Mouse (Mus musculus): Measurements from ENCODE around the gene Fam219a.

The Fam219a gene

DNA sequence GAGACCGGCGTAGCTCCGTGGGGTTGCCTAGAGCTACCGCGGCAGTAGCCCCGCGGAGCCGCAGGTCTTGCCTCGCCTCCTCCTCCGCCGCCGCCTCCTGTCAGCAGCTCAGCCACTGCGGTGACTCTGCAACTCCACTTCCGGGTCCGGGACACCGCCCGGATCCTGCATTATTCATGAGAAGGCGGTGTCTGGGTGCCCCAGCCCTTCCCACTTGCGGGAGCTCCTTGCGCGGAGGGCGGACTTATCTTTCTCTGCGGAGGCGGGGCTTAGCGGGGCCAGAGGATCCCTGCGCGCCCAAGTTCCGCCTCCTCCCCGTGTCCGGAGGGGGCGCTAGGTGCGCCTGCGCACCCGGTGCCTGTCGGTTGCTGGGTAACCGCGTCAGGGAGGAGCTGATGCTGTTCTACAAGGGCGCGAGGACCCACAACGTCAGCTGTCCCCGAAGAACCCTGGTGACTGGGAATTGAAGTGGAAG, at the start of gene Fam219a, which contains the start of gene Dnaic1:
Fam219a (minus strand) TSS at position 128 of the 475 bp plus-strand sequence.
Dnaic1 (plus strand) TSS at position 365 of the 475 bp plus-strand sequence.
- peak; percentile 88 for DNase-seq (ENCODE audit: low spot score)

DNA sequence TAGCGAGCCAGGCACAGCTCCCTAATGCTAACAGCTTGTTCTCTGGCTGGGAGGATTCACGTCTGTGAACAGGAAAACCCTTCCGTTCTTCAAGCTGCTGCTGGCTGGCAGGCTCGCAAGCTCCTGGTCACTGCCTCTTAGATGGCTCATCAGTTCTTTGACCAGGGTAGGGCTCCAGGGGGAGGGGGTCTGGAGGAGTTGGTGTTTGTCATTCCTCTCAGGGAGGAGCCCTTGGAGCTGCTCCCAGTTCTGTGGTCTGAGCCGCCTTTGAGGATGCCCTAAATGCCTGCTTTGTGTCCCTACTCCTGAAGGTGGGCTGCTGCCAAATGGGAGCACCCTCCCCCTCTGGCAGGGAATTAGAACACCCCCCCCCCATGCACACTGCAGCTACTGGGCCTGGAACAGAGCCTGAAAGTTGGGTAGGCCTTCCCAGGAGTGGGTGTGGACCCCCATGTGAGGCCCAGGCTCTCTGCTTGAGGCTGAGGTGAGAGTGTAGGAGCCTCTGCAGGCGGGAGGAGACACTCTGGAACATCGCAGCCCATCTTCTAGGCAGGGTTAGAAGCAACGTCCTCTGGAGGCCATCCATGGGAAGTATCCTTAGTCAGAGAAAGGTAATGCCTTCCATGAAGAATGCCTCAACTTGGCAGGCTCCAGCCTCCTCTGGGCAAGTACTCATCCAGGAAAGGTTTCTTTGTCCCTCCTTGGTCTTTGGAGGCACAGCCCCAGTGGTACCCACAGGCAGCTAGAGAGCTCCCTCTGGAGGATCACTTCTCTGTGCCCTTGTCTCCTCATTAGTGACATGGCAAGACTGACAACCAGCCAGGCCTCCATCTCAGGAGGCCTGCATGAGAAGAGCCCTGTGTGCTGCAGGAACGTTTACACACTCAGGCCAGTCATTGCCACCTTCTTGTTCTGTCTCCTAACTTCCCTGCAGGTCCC, 46.6 kb upstream of the Fam219a start:
- no peak for DNase-seq (ENCODE audit: low spot score)

DNA sequence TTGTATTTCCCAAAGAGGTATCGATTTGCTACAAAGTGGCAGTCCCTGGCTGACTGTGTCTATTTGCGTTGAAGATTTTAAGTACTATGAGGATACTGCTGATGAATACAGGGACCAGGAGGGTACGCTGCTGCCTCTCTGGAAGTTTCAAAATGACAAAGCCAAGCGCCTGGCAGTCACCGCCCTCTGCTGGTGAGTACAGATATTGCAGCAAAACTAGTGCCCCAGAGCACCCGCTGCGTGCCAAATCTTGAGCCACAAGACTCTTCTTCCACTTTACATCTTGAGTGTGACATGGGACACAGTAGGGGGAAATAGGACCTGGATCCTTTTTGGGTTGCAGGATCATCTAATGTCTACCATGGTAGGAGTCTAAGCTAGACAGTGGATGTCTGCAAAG, 44.8 kb upstream of the Fam219a start:
- peak; percentile 17 for DNase-seq (ENCODE audit: low spot score)

DNA sequence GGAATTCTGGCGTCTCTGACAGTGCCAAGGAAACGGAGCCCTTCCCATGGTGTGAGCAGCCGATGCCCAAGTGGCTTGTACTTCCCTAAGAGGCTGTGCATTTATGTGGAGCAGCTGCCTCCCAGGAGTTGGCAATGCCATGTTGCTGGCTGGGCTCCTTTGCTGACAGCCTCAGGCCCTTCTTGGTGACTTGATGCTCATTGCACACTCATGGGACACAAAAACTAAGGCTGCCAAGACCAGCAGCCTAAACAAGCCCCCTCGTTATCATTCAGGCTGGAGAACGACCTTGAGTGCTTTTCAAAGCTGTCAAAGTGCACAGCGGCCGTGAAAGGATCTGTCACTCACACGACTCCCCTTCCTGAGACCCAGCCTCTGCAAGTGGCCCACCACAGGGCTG, 42.8 kb upstream of the Fam219a start:
- no peak for DNase-seq (ENCODE audit: low spot score)

DNA sequence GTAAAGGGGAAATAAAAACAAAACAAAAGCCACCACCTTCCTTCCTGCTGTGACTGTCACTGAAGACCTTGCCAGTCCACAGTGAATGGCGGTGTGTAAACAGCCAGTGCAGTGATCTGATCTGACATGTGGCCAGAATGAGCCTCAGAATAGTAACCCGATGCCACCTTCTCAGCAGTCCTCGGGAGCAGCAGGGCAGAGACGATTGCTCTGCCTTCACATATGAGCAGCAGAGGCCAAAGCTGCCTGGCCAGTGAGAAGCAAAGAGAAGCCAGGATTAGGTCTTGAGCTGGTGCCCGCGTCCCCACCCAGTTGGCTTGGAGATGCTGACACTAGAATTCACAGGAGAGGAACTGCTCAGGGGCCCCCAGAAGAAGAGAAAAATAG, 41.2 kb upstream of the Fam219a start:
- DNase-seq (ENCODE audit: low spot score), result no peak

DNA sequence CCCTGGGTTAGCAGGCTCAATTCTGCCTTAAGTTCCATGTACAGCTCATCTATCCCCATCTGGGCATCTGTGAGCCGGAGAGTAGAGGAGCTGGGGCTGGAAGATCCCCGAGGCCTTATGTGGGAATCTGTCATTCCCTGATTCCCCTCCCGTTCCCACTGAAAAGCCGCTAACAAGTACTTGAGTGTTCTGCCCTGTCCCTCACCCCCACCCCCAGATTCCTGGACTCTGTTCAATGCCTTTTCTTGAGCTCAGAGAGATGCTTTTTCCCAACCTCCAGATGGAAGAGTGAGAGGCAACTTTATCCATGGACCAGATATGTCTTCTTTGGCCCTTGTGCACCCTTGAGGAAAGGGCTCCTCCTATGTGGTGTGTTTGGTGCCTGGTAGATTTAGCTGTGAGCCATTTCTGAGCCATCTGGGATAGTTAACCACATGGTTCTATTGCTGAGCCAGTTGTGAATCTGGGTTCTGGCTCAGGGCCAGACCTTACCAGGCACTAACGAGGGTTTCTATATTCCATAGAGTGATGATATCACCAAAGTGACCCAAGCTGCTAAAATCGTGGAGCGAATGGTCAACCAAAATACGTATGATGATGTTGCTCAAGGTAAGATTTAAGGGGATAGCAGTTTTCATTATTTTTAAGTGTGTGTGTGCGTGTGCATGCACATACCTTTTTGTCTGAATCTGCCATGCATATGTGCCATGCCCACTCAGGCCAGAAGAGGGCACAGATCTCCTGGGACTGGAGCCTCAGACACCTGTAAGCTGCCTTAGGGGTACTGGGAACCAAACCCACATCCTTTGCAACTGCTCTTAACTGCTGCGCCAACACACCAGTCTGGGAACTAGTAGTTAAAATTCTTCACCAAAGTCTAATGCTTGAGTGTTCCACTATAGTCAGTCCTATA, 40.6 kb upstream of the Fam219a start:
- DNase-seq (ENCODE audit: low spot score), result no peak

DNA sequence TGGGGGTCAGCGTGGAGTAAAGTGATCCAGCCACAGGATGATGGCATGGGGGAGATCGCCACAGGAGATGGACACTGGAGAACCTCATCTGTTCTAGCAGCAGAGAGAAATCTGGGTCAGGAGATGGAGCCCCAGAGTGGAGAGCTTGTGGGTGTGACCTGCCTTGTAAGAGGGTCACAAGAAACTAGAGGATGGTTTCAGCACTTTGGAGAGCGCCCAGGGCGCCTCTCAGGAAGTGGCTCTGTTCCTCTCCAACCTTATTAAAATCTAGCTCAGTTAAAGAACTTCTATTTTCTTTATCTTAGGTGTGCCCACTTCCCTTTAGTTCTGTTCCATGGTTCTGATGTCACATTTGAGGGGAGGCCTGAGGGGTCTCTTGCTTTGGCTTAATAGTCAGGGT, 37.4 kb upstream of the Fam219a start:
- DNase-seq (ENCODE audit: low spot score), result no peak

DNA sequence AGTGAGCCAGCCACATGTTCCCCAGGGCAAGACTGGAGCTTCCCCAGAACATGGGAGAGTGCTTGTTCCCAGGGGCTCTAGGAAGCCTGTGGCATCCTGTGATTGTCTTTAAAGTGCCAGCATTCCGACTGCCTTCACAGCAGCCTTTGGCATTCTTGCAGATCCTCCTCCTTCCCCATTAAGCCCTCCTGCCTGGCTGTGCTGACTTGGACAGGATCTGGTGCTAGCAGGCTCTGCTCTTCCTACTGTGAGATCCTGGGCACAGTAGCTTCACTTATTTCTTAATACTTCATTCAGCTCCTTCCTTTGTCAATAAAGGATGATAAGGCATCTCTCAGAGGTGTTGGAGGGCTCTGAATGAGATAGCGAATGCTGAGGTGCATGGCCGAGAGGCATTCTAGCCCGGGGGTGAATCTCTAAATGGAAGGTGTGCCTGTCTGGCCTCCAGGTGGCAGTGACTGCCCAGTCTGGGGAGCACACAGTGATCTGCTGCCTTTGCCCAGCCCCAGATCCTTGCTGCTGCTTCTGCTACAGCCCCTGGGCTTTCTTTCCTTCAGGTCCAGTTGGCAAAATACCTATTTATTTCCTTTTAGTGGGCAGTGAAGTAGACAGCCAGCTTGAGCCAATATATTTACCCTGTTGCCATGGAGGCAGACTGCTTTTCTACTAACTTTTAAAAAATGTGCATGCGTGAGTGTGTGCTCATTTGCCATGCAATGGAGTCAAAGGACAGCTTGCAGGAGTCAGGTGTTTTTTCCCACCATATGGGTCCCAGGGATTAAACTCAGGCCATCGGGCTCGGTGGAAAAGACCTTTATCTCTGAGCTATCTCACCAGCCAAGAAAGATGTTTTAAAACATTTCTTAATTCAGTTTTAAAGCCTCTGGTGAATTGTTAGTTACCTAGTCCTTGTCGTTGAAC, 35.4 kb upstream of the Fam219a start:
- DNase-seq (ENCODE audit: low spot score), result no peak

DNA sequence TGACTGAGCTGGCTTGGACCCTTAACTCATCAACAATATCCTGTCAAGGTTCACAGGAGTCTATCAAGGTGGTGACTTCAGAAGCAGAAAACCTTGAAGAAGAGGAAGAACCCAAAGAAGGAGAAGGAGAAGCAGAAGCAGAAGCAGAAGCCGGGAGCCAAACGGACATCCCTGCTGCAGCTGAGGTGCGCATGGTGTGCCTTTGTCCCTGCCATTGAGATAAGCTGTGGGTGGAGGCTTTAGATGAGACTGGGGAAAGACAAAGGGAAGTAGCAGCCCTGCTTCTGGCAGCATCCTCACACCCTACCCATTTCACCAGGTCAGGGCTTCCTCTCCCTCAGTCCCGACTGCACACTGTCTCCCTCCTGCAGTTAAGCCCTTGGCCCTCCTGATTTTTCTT, 33.5 kb upstream of the Fam219a start:
- no peak for DNase-seq (ENCODE audit: low spot score)

DNA sequence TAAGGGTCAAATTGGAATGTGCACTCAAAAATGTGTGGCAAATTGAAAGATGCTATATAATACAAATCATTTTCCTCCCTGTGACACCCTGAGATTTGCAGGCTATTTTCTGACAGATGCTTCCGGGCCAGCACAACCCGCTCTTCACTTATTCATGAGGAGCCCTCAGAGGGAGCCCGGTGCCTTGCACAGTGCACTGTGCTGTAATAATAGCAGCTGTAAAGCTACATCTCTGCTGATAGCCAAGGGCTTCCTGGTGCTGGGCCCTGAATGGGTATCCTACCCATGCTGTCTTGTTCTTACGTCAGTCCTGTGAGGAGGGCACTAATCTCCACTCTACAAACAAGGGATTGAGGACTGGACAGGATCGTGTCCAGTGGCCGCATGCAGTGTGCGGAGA, 14.0 kb upstream of the Fam219a start:
- no peak for DNase-seq (ENCODE audit: low spot score)

DNA sequence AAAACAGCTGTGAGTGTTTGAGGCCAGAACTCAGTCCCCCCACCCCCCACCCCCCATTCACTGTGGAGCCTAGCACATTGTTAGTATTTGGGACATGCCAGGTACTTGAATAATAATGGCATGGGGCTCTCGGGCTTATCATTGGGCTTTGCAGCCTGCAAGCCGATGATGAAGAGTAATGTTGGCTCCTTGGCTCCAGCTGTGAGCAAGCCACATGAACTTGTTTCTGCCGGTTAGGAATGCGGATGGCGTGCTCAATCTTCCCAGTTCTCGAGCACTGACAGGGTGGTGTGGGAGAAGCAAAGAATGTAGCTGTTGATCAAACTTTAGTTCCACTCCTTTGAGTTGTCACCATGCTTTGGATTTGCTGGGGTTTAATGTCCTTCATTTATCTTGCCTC, 6.6 kb upstream of the Fam219a start:
- no peak for DNase-seq (ENCODE audit: low spot score)

DNA sequence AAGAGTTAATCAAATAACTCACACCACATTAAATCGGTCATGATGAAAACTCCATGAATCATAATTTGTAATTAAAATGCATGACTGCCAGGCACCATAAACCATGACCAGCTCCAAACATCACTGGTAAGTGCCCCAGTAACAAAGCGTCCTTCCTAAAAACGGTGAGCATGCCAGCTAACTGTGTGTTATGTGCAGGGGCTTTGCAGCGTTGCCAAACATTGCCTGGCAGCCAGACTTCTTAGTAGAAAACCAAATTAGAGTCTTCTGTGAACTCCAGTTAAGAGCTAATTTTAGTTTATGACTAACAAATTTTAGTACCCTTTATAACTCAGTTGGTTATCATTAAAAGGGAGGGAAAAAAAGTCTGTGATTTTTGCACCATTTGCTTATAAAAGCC, 4.2 kb upstream of the Fam219a start:
- no peak for DNase-seq (ENCODE audit: low spot score)

DNA sequence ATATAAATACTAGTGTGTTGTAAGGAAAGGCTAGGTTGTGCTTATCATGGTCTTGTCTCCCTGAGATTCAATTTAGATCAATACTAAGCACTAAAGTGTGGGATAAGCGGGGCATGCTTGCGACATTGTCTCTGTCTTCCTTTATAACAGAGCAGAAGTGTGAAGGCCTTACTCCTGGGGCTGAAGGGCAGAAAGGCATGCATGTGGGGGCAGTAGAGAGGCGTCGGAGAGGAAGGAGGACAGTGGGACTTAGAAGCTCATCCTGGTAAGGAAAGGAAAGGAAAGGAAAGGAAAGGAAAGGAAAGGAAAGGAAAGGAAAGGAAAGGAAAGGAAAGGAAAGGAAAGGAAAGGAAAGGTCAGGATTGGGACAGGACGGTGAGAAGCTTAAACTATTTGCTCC, 2.2 kb upstream of the Fam219a start:
- DNase-seq (ENCODE audit: low spot score), result no peak

DNA sequence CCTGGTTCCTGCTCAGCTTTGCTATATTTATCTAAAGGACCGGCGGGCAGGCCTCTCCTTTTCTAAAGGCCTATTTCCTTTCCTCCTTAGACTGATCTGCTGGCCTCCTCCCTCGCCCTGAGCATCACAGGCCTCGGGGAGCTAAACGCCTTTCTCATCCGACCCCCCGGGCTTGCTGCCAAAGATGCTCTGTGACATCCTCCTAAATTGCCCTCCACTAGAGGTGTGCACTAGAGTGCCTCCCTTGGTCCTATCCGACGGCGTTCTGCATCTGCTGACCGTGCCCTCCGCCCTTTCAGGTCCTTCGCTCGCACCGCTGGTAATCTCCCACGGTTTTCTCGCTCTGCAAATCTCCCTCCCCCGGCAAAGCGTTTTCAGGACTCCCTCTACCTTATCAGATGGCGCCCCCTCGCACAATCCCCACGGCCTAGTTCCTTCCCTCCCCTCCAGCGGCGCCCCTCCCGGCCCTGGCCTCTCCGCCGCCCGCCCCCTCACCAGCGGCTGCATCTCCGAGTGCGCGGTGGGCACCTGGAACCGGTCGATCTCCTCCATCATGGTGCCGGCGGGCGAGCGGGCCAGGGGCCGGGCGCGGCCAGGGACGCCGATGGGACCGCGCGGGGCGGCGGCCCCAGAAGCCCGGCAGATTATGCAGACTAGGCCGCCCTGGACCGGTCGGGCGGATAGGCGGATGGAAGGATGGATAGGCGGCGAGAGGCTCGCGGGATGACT, 492 bp downstream of the Fam219a start:
- DNase-seq (ENCODE audit: low spot score), result peak; percentile 6

DNA sequence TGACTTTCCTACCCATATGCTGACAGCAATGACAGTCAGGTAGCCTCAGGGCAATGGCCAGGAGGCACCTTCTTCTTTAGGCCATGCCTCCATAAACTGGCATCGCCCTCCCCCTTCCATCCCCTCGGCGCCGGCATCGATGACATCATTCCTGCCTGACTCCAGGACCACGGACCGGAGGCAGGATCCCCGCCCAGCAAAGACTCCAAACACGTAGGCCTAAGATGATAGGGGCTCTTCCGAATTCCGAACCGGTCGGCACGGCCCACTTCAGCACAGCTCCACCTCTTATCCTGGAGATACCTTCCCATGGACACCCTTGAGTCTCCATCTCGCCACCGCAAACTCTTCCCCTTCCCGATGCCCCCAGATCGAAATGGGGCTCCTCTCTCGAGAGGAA, 1.1 kb downstream of the Fam219a start:
- DNase-seq (ENCODE audit: low spot score), result no peak

DNA sequence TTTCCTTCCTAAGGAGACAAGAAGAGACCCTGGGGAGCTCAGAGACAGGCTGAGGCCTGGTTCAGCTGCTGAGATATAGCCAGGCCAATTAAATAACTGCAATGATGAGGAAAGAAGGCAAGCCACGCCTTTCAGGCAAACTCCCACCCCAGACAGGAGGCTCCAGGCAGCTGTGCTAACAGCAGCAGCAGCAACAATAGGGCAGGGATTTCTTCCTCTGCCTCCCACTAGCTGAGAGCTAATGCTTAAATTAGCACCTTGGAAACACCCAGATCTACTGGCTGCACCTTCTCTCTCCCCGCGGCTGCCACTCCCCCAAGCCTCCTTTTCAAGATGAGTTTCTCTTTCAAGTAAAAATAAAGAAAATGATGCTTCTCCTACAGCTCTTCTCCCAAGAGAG, 3.2 kb downstream of the Fam219a start:
- no peak for DNase-seq (ENCODE audit: low spot score)

DNA sequence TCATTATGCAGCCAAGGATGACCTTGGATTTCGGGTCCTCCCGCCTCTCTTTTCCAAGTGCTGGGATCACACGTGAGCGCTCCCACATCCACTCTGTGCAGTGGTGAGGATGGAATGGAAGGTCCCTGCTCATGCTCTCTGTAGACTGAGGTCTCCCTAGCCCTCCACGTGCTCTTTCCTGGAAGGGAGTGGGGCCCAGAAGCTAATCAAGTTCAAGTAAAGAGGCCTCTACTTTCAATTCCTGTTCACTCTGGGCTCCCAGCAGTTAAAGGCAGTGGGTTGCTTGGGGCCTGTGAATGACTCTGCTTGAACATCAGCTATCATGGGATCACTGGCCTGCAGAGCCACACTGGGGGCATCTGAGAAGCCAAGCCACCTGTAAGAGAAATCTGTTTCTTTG, 6.0 kb downstream of the Fam219a start:
- DNase-seq (ENCODE audit: low spot score), result no peak

DNA sequence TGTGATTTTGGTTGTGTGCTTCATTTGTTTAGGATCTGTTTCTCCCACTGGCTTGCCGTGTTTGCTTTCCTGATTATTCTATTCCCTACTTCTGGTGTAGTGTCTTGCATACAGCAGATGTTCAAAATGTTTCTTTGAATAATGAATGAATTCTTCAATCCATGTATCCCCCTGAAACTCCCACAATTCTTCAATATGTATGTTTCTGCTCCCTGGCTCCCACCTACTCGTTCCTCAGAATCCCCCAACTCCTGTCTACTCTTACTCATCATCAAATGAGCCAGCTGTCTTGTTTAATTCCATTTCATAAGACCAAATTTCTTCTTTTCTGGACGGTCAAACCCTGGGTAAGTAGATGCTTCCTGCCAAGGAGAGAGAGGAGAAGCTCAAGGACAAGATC, 12.2 kb downstream of the Fam219a start:
- DNase-seq (ENCODE audit: low spot score), result no peak

DNA sequence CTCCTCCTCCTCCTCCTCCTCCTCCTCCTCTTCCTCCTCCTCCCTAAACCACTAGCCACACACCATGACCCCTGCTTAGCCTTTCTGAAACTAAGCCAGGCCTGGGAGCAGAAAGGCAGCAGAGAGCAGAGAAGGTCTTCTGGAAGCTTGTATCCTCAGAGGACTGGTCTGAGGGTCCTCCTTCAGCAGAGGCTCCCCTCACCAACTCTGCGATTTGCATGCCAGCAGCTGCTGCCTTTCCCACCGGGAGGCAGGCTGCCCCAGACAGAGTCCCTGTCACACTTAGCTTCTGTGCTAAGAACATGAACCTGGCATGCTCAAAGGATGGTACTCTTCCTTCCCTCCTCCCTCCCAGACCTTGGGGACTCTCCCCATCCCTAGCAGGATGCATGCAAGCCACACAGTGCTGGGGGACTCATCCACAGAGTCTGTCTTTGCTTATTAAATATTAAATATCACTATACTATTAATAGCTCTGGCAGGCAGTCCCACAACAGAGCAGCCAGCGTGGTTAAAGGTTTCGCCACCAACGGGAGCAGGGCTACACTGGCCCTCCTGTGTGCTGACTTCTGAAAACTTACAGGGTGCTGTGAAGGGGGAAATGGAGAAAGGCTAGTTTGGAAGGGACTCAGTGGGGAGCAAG, 12.9 kb downstream of the Fam219a start:
- DNase-seq (ENCODE audit: low spot score), result no peak

DNA sequence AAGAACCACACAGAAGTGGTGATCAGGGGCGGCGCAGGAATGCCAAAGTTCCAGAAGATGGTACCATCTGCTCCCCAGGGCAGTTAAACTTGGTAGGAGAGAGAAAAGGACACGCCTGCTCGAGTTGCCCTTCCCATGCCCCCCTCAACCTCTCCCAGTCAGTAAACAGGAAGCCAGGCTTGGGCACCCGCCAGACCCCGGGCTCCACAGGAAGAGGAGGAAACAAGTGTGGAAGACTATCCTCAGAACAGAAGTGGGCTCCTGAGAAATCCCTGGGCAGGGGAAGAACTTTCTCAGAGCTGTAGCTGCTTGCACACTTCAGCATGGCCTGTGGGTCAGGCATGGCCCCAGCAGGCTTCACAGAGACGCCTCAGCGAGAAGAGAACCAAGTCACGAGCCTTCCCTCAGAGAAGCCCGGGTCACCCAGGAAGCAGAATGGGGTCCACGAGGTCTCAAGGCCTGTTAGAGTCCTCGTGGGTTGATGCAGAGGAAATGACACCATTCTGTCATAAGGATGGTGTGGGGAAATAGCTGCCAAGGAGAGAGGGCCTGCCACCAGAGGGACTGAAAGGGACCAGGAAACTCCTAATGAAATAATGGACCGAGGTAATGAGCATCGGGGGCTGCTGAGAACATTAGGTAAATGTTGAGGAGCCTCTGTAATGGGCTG, 14.2 kb downstream of the Fam219a start:
- no peak for DNase-seq (ENCODE audit: low spot score)
